Mouse (Mus musculus) left cerebral cortex, adult 9 months (tissue): Measurements from ENCODE around the gene Smarcd1.

Experiments
- DNase-seq, 2 experiments: peaks; one replicate each; pipeline ENCODE4 v3.0.0; 2022; ENCODE audit warnings: low spot score in 2 of 2

Smarcd1 gene

DNA sequence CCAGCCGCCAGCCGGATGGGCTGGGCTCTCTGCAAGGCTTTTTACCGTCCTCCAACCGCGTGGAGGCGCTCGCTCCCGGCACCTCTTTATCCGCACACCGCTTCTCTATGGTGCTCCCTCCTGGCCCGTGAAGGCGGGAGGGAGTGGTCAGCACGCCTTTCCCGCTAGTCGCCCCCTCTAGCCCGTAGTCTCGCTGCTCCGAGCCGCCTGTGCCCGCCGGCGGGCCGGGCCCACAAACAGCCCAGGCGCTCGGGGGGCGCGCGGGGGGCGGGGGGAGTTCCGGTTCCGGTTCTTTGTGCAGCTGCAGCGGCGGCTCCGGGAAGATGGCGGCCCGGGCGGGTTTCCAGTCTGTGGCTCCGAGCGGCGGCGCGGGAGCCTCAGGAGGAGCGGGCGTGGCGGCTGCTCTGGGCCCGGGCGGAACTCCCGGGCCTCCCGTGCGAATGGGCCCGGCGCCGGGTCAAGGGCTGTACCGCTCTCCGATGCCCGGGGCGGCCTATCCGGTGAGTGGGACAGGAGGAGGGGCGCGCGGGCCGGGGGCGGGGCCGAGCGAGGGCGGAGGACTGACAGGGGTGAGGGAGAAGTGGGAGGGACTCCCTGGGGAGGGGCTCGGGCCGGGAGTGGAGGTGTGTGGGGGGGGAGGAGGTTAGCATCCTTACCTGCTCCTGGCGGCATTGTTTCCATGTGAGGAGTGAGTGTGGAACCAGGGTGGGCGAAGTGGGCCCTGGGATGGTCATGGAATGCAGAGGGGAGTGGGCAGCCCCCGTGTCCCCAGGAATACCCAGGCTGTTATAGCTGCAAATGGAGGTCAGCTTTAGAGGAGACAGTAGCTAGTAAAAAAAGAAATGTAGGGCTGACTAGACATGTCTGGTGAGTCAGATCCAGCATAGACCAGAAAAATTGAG lies at the start of gene Smarcd1:
Gene Smarcd1 (plus strand): TSS at position 131 of the 902 bp plus-strand sequence.
- peak; percentile 89 to 96 for DNase-seq

GRCm38 (mm10) chr15:99653291-99653690 lies 48.6 kb upstream of the Smarcd1 start:
- DNase-seq = no peak

DNA sequence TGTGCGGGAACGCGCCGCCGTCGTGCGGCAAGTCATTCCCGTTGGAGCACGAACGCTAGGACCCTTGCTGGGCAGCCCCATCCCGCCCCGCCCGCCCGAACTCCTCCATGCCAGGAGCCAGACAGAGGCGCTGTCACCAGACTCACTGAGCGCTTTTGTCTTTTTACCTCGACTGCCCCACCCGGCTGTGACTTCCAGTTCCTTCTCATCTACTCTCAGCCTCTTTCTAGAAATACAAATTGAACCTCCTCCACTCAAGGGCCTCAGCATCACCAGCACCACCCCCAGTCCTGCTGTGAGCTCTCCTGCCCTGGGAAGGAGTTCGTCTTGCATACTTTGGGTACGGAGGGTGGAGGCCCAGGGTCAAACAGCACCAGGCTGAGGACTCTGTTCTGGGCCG lies 48.1 kb upstream of the Smarcd1 start:
- DNase-seq = no peak

DNA sequence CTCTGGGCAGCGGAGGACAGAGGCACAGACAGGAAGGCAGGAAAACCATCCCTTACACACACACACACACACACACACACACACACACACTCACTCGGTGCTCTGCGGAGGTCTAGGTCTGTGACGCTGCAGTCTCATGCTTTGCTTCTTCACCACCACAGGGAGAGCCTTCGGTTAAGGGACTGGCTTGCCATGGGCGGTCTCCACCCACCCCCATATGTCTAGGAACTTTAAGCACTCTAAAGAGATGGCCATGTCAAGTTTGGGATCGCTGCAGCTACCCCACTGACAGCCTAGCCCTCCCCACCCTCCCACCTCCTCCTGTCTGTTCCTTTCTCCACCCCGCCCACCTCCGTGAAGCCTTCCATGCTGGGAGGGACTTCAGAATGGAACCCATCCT lies 46.0 kb upstream of the Smarcd1 start:
- no peak for DNase-seq

DNA sequence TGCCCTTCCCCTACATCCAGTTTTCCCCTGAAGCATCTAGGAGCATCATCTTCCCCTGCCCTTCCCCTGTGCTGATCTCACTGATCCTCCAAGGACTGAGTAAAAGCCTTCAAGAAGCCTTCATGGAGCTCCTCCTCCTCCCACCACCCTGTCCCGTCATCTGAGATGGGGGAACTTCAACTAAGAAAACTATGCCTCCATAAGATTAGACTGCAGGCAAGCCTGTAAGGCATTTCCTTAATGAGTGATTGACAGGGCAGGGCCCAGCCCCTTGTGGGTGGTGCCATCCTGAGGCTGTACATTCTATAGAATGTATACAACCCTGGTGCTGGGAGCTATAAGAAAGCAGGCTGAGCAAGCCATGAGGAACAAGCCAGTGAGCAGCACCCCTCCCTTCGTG lies 43.5 kb upstream of the Smarcd1 start:
- DNase-seq = no peak

DNA sequence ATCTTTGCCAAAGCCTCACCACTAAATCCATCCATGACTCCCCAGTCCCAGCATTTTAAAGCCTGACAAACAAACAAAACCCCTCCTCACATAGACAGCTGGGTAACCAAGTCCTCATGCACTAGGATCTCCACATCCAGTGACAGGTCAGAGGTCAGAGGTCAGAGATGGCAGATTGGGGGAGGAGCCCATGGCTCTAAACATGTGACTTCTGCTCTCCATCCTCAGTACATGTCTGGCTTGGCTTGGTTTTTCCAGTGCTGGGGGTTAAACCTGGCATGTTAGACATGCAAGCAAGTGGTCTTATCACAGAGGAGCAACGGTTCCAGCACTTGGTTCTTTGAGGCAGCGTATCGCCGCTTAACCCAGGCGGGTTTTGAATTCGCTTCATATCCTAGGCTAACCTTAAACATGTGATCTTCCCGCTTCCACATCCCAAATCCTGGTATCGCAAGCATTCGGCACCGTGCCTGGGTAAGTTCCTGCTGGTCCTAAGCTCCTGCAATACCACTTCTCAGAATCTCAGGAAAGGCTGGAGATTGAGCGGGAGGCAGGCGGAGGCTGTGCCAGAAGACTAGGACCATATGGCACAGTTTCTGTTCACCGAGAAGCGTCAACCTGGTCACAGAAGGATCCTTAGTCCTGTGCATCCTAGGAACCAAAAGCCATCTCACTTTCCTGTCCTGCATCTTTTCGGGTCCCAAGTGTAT lies 40.7 kb upstream of the Smarcd1 start:
- peak in 1 of 2 experiments; percentile 50 for DNase-seq

DNA sequence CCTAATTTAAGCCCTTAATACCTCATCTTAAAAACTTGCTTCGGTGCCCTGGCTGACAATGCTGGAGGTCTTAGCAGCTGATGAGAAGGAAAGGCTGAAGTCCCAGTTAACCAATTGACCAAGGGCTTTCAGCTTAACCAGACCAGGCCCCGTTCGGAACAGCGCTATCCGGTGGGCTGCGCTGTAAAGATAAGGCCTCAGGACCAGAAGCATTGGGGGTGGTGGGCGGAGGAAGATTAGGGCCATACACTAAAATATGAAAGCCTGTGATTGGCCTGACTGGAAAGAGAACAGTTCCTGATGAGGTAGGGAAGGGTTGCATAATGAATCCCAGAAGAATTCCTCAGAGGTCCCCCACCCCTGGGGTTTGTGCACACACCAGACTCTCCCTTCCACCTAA lies 39.6 kb upstream of the Smarcd1 start:
- no peak for DNase-seq

- peak in 1 of 2 experiments; percentile 52 for DNase-seq
Measured at GRCm38 (mm10) chr15:99663964-99664599, 37.8 kb upstream of the Smarcd1 start.

- peak; percentile 58 to 80 for DNase-seq
Measured at GRCm38 (mm10) chr15:99664600-99665451, 37.1 kb upstream of the Smarcd1 start.

DNA sequence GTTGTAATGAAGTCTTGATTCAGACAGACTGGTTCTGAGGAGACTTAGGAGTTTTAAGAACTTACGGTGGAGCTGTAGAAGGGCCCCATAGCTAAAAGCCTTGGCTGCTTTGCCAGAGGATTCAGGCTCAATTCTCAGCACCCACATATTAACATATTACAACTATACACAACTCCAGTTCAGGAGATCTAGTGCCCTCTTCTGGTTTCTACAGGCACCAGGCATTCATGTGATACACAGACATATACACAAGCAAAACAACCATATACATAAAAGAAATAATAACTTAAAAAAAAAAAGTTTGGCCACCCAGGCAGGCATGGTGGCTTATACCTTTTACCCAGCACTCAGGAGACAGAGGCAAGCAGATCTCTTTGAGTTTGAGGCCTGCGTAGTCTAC lies 34.4 kb upstream of the Smarcd1 start:
- no peak for DNase-seq

- DNase-seq = peak in 1 of 2 experiments; percentile 83
Measured at GRCm38 (mm10) chr15:99668881-99669280, 33.0 kb upstream of the Smarcd1 start.

DNA sequence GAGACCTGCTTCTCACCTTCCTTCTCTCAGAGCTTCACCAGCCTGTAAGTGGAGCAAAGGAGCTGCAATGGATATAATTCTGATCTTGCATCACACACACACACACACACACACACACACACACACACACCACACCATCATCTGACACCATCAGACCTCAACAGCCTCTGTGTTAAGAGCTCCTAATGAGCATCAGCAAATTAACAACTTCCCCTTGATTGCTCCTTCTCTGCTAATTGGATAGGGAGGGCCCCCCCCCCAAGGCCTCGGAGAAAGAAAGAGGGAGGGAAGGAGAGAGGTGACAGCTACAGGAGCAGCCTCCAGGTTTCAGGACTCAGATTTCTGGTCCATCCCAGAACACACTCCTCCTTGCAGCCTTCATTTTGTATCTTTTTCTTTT lies 32.5 kb upstream of the Smarcd1 start:
- DNase-seq = no peak

- DNase-seq = peak in 1 of 2 experiments; percentile 72
Measured at GRCm38 (mm10) chr15:99670154-99670821, 31.6 kb upstream of the Smarcd1 start, which contains the start of gene Asic1. Asic1 (plus strand) TSS chr15:99670368.

DNA sequence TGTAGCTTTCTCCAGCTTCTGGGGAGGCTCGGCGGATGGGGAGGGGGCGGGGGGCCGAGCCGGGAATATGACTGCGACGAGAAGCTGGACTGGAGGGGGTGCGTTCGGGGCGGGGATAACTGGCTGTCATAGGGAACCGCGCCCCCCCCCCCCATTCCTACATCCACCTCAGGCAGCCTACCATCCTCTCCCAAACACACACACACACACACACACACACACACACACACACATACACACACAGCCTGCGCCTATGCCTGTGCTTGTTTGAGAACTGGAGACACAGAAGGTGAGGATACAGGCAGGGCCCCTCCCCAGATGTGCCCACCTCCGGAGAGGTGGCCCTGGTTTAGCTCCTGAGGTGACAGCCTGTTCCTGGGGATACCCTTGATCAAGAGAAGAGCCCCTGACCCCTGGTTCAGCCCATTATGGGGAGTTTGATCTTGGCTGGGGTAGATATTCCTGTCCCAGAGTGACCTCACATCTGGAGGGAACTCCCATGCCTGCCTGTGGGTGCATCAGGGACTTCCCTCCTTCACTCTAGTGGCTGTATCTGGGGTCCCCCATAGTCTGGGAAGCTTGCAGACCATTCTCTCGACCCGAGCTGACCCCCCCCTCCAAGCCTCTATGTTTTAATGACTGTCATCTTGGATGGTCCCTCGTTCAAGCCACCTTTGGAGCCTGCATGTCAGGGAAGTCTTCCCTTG lies 30.8 kb upstream of the Smarcd1 start:
- DNase-seq = no peak

GRCm38 (mm10) chr15:99671783-99672182 lies 30.1 kb upstream of the Smarcd1 start:
- DNase-seq = peak in 1 of 2 experiments; percentile 56

- DNase-seq = no peak
Measured at GRCm38 (mm10) chr15:99674866-99675265, 27.1 kb upstream of the Smarcd1 start.

DNA sequence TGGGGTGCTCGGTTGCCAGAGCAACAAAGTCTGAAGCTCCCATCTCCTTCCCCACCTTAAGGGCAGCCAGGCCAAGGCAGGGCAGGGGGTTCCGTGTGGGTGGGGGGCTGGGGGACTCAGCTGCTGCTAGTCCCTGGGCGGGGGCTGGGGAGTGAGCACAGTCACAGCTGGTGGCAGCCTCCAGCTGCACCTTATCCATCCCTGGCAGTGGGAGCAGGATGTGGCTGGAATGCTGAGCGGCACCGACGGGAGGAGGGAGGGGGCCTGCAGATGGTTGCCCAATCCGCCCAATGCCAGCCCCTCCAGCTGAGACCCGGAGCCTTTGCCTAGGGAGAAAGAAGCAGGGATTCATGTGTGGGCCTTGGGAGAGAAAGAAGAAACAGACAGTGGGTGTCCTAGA lies 24.8 kb upstream of the Smarcd1 start:
- DNase-seq = no peak

DNA sequence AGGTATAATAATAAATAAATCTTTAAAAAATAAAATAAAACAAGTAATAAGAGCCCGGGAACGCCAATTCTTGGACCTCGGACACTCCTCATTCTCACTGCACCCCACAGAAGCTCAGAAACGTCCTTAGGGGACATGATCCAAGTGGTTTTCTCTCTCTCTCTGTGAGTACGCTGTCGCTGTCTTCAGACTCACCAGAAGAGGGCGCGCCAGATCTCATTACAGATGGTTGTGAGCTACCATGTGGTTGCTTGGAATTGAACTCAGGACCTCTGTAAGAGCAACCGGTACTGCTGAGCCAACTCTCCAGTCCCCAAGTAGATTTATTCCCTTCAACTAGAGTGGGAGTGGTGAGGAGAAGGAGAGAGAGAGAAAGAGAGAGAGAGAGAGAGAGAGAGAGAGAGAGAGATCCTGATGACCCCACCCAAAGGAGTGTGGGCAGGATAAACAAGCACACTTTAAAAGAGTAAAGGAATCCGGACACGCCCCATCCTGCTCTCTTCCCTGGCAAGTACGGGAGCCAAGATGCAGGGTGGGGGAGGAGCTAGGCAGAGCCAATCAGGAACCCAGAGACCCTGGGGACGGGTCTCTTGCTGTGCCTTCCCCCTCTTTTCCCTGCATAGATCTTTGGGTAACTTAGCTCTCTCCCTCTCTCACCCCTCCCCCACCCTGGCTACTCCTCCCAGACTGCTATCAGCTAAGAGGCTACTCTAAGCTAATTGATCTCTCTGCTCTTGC lies 23.7 kb upstream of the Smarcd1 start:
- no peak for DNase-seq

DNA sequence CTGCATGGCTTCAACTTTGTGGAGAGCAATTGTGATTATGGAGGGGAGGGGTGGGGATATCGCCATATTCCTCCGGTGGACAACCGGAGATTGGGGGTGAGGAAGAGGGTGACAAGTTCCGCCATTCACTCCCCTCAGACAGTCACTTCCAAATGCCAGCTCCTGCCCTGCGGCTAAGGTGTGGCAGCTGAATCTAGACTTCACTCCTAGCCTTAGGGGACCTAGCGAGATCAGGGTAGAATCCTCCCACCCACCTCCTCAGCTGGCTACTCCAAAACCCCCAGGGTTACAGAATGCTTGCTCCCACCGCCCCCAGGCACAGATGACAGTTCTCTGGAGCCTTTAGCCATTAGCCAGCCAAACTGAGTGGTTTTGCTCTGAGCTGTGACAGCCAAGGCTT lies 22.9 kb upstream of the Smarcd1 start:
- DNase-seq = no peak
